Mouse (Mus musculus): ENCODE measurements at regions not wholly inside any gene's neighbourhood (a gene's known extent, or its start where the extent isn't known, plus 50 kb on each side); places are given as distances from the start of the nearest gene placed in this dataset.

- DNase-seq, result no peak
Observed at GRCm38 (mm10) chr12:71370091-71370490, 60.4 kb downstream of the Dact1 start.

GRCm38 (mm10) chr12:71371948-71372347 lies 62.3 kb downstream of the Dact1 start:
- no peak for DNase-seq

GRCm38 (mm10) chr12:71373633-71374032 lies 63.9 kb downstream of the Dact1 start:
- DNase-seq, result no peak

GRCm38 (mm10) chr12:71376446-71376845 lies 66.8 kb downstream of the Dact1 start:
- no peak for DNase-seq

GRCm38 (mm10) chr12:71376966-71377365 lies 67.3 kb downstream of the Dact1 start:
- no peak for DNase-seq

GRCm38 (mm10) chr12:71379626-71380423 lies 70.1 kb downstream of the Dact1 start:
- no peak for DNase-seq

- no peak for DNase-seq
Observed at GRCm38 (mm10) chr12:71380424-71380761, 70.7 kb downstream of the Dact1 start.

- DNase-seq, result no peak
Observed at GRCm38 (mm10) chr12:71386251-71386650, 76.6 kb downstream of the Dact1 start.

GRCm38 (mm10) chr12:71391481-71391880 lies 81.8 kb downstream of the Dact1 start:
- DNase-seq, result no peak

GRCm38 (mm10) chr12:71393752-71394151 lies 84.1 kb downstream of the Dact1 start:
- no peak for DNase-seq

GRCm38 (mm10) chr12:71397456-71397855 lies 87.8 kb downstream of the Dact1 start:
- DNase-seq, result no peak

GRCm38 (mm10) chr12:71398701-71399100 lies 89.0 kb downstream of the Dact1 start:
- DNase-seq, result no peak

GRCm38 (mm10) chr12:71400201-71400600 lies 90.5 kb downstream of the Dact1 start:
- DNase-seq, result no peak

GRCm38 (mm10) chr12:71401621-71402416 lies 92.1 kb downstream of the Dact1 start:
- no peak for DNase-seq

GRCm38 (mm10) chr12:71407294-71407693 lies 97.6 kb downstream of the Dact1 start:
- DNase-seq, result no peak

GRCm38 (mm10) chr12:71408396-71409050 lies 98.8 kb downstream of the Dact1 start:
- no peak for DNase-seq

- no peak for DNase-seq
Observed at GRCm38 (mm10) chr12:71412331-71412730, 102.6 kb downstream of the Dact1 start.

- no peak for DNase-seq
Observed at GRCm38 (mm10) chr12:71416968-71417367, 107.3 kb downstream of the Dact1 start.

- DNase-seq, result no peak
Observed at GRCm38 (mm10) chr12:71418186-71418585, 108.5 kb downstream of the Dact1 start.

- DNase-seq, result no peak
Observed at GRCm38 (mm10) chr12:71419161-71419560, 109.5 kb downstream of the Dact1 start.

- no peak for DNase-seq
Observed at GRCm38 (mm10) chr12:71426023-71426719, 116.5 kb downstream of the Dact1 start.

- no peak for DNase-seq
Observed at GRCm38 (mm10) chr12:71427974-71428373, 118.3 kb downstream of the Dact1 start.

Measured in kidney, adult 11 months (tissue).